Mouse (Mus musculus): Measurements from ENCODE around the gene Synpr. TPM values are rescaled to one million over a fixed set of nuclear protein-coding genes. Genes with fewer than 3 reads are reported as not detected.
A peak's percentile ranks its signal among the peaks of the same experiment; 100 is the strongest.

Gene Synpr
- total RNA-seq, 2 experiments from 2014 or later, result 122 to 125 TPM

DNA sequence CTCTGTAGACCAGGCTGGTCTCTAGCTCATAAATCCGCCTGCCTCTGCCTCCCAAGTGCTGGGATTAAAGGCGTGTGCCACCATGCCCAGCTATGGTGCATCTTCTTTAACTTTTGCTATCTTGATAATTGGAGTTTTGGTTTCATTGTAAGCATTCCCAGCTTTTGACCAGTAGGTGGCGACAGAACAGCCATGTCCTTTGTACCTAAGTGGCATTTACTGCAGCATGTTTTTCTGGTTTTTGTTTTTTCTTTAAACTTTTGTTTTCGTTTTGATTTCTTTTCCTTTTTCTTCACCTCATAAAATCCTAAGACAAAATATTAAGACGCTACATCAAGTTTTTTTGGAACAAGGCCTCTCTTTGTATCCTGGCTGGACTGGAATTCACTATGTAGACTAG, 69.6 kb downstream of the Synpr start:
- peak; percentile 30 to 46 for DNase-seq (ENCODE audit: low spot score in 2 of 2)

DNA sequence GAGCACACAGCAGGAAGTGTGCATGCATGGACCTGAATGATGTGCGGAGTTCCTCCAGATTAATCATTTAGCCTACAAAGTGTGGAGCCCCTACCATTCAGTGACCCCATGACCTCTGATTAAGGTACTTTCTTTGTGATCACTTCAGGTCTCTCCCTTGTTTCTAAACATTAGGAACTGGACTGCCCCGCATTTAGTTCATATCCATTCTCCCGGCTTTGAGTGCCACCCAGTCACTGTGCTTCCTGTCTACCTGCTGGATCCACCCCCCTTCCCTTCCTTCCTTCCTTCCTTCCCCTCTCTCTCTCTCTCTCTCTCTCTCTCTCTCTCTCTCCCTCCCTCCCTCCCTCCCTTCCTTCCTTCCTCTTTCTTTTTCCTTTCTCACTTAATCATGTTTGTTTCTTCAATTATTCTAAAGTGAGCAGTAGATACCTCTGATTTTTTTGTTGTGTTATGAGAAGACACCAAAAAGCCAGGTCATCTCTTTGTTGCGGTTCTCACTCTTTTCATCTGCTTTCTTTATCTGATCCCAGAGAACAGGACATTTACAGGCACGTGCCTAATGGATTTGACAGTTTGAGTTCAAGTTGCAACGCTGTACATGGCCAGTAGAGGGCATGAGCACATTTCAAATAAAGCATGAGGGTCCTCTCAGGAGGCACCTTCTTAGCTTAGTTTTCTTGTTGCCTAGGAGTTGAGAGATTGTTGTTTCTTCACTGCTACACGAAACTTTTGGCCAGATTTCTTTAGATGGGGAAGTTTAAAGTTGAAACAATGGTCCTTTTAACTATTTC, 71.2 kb downstream of the Synpr start:
- DNase-seq (ENCODE audit: low spot score in 2 of 2), result peak; percentile 68 to 71

DNA sequence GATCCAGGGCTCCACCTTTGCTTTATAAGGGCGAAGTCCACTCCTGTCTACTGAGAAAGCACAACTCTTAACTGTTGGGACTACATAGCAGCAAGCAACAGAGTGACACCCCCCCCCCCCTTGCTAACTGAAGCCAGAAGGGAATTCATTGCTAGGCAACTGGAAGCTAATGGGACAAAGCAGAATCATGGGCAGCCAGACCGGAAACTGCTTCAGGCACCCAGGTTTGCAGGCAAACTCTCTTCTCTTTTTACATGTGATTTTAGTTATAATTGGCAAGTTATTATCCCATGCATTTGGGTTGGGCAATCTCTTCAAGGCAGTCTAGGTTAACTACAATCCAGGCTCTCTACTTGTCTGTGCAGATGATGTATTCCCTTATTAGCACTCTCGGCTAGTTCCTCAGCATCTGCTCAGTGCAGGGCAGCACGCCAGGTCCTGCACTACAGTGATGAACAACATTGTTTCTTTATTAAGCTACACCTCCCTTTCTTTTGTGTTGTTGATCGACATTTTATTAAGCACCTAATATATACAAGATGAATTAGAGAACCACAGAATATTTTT, 72.6 kb downstream of the Synpr start:
- DNase-seq (ENCODE audit: low spot score in 2 of 2), result no peak

DNA sequence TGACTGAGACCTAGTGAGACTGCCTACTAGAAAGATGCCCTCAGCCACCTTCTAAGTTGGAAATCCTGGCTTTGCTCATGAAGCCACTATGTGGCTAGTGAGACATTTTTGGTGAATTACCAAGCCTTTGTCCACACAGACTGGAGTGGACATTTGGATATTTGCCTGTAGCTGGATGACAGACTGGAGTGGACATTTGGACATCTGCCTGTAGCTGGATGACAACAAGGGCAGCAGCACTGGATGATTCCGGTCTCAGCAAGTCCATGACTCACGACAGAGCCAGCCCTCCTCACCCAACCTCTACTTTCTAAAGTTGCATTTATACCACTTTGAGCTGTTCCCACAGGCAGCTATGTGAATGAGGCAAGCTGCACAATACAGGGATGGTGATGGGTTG, 73.5 kb downstream of the Synpr start:
- no peak for DNase-seq (ENCODE audit: low spot score in 2 of 2)

DNA sequence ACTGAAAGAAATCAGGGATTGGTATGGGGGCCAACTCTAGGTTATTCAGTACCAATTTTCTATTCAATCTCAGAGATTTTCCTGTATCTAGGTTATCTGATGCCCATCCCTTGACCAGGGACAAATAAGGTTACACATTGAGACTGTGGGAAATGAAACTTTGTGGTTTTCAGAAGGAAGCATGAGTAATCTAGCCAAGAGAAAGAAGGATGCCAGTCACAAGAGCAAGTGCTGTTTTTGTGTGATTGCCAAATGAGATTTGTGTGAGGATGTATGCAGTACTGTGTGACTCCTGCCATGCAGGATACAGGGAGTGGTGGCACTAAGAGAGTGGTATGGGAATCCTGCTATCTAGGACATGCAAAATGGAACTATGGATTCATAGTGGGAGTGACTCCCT, 76.6 kb downstream of the Synpr start:
- DNase-seq (ENCODE audit: low spot score in 2 of 2), result no peak

DNA sequence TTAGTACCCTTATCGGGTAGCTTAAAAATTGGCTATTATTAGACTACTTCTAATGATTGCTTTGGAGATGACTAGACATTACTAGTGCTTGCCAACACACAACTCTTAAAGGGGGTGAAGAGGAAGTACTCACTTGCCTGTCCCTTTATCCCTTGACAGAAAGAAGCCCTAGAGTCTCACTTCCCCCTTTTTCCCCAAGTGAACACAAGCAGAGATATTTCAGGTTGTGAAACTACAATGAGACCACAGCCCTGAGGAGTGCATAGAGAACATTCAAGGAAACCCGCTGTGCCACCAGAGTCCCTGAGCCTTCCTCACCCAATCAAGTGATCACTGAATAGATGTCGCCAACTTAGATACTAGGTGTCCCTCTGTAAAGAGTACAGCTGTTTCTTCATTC, 77.1 kb downstream of the Synpr start:
- no peak for DNase-seq (ENCODE audit: low spot score in 2 of 2)

DNA sequence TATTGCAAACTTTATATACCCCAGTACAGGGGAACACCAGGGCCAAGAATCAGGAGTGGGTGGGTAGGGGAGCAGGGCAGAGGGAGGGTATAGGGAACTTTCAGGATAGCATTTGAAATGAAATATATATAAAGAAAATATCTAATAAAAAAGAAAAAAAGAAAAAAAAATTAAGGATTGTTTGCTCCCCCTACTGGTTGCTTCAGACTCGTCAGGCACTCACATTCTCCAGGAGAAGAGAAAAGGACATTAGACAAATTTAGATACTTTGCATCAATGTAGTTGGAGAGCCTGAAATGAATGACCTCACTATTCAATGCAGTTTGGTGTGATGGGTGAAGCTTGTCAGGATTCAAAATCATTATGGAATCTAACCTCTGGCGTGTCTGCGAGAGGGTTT, 83.7 kb downstream of the Synpr start:
- DNase-seq (ENCODE audit: low spot score in 2 of 2), result no peak

DNA sequence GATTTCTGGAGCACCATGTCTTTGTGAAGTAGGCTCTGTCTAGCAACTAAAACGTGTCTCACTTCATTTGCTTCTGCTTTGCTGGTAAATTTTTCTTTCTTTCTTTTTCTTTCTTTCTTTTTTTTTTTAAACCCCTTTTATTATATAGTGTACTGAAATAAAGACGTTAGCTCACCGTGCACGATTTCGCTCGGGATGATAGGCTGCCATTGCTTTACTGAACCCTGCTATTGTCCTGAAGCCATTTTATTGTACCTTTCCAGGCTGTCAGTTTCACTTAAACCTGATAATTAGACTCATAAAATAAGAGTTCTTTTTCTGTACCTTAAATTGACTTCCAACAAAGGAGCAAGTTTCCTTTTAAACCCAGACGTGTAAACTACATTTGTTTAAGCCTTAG, 104.5 kb downstream of the Synpr start:
- no peak for DNase-seq (ENCODE audit: low spot score in 2 of 2)

DNA sequence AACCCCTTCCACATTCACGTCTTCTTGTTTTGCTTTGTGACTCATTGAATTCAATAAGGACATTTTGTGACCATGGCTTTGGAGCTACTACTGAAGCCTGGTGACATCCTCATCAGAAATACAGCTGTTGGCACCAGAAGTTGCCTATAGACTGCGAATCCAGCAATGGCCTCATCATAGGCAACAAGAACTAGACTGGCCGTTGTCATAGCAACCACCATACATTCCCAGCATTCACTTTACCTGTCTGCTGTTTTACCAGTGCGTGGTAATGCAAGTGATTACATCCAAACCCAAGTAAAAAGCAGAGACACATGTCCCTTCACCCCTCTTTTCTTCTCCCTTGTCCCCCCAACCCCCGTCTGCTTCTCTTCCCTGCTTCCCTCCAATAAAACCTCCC, 105.4 kb downstream of the Synpr start:
- no peak for DNase-seq (ENCODE audit: low spot score in 2 of 2)

DNA sequence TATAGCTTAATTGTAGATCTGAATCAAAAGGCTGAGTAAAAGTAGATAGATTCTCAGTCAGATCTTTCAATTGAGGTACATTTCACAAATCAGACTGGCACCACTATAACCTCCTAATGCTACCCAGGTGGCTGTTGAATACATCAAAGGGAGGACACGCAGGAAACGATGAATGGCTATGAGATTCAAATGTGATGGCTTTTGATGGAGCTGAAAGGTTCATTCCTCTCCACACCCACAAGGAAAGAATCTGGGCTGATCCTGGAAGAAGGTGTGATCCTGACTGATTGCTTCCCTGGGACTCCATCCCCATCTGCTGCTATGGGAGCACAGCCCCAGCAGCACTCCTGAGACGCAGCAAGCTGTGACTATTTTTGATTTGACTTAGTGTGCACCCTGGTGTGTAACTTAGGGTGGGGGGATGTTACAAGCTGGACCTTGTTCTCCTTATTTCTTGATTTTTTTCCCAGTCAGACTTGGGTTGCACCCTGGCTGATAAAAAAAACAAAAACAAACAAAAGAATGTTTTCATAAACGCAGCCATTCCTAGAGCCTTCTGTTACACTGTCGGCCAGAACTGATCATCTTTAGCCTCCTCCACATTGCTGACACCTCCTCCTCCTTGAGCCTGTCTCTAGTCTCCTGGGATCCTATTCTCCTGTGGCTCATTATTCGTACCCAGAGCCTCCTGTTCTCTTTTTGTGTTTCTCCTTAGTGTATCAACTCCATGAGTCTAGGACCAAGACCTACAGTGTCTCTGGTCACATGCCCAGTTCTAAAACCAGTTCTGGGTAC, 114.8 kb downstream of the Synpr start:
- no peak for DNase-seq (ENCODE audit: low spot score in 2 of 2)

DNA sequence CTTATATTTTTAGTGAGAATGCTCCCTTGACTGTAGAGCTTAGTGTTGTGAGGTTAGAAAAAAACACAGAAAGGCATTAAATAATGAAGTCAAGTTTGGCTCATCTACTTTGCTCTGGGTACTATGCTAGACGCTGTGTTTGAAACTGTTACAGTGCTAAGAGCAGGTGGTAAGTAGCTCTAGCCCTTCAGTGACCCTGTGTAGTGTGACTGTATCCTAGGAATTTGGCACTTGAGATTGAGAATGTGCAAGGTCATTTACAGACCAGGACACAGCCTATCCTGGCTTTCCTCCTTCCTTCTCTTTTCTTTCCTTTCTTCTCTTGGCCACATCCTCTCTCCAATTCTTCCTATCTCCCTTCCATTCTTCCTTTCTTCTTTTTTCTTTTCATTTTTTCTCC, 127.1 kb downstream of the Synpr start:
- DNase-seq (ENCODE audit: low spot score in 2 of 2), result no peak

DNA sequence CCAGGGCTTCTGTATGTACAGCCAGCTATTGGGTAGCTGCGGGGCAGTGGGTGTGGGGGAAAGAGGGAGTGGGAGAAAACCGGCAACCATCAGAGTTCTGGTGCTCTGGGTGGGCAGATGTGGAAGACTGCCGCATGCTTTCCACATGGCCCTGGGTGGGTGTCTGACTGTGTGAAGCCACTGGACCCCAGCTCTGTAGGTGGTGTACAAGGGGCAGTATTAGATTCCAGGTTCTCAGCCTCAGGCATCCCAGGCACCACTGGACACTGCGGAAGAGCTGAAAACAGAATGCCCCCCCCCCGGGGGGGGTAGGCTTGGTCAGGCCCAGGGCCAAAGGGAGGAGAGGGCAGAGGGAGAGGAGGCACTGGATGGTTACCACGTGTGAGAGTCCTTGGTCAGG, 156.1 kb downstream of the Synpr start:
- no peak for DNase-seq (ENCODE audit: low spot score in 2 of 2)

DNA sequence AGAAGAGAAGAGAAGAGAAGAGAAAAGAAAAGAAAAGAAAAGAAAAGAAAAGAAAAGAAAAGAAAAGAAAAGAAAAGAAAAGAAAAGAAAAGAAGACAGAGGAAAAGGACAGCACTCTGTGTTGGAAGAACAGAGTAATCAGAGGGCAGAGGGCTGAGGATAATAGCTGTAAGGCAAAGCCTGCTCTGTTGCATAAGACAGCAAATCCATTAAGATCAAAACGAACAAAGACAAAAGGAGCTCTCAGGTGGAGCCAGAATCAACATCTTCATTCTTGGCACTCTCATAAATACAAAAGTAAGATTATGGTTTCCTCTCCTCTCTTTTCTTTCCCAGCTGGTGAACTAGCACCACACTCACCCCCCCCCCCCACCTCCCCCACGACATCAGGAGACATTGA, 160.3 kb downstream of the Synpr start:
- no peak for DNase-seq (ENCODE audit: low spot score in 2 of 2)

DNA sequence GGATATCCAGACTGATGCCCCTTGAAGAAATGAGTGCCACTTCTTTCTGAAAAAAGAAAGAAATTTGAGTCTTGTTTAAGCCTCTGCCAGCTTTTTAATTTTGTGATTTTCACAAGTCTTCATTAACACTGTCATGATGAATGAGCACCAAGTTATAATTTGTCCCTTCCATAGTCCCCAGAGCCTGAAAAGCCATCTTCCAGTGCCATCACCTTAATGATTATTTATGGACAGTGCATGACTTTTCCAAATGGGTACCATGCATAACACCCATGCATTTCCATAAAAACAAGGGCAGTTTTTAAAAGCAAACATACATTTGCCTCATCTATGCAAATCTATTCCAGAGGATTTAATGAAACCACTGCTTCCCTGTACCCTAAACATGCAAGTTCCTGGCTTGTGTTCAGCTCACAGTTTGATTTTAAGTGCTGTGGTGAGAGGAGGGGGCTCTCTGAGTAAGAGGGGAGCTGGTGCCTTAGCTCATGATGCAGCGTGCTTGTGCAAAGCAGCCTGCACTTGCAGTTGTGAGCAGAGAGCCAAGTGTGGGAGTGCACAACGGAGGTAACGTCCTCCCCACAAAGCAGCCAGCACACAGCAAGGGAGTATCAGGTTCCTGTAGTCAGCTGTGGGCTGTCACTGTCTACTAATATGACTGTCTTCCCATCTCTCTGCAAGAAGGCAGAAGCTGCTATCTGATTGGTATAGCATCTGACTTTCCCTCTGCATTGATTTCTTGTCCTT, 169.1 kb downstream of the Synpr start:
- DNase-seq (ENCODE audit: low spot score in 2 of 2), result no peak

DNA sequence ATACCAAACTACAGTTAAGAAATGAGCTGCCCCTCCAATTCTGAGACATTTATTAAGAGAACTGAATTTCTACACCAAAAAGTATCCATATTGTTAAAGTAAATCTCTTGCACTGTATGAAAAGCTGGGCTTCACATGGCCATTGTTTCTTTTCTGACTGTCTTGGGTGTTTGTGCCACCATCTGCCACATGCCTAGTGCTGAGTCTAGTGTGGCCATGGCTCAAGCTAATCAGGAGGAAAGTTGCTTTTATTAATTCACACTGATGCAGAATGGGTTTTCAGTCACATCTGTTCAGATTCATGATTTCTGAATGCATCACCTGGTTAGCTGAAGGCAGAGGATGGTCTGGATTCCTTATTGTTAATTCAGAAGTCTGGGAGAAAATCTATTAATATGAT, 170.4 kb downstream of the Synpr start:
- DNase-seq (ENCODE audit: low spot score in 2 of 2), result no peak

DNA sequence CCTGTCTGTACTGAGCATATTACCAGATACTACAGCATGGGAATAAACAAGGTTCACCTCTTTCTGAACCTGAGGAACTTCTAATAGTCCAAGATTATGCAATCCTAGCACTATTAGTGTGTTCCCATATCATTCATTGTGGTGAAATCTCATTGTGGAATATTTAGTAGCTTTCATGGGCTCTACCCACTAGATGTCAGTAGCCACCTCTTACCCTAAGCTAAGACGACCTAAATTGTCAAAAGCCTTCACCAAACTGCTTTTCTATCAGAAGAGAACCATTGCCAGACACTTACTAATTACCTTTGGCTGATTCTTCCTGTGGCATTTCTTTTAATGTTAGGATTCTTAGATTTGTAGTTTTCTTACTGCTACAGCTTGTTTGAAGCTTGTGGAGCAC, 174.8 kb downstream of the Synpr start:
- no peak for DNase-seq (ENCODE audit: low spot score in 2 of 2)

DNA sequence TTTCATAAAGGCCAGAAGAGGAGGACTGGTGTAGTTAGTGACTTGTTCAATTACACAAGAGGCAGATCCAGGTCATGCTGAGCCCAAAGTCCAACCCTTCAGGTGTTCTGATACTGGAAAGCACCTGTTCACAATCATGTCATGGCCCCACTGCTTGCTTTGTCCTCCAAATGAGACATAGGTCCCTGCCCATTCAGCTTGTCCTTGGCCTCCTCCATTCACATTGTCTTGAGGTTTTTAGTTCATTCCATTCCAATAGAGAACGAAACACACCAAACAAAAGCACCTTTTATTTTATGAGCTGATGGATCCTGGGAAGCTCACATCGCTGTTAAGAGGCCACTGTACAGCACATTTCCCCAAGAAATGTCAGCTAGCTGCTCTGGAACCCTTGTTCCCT, 184.6 kb downstream of the Synpr start:
- DNase-seq (ENCODE audit: low spot score in 2 of 2), result no peak

DNA sequence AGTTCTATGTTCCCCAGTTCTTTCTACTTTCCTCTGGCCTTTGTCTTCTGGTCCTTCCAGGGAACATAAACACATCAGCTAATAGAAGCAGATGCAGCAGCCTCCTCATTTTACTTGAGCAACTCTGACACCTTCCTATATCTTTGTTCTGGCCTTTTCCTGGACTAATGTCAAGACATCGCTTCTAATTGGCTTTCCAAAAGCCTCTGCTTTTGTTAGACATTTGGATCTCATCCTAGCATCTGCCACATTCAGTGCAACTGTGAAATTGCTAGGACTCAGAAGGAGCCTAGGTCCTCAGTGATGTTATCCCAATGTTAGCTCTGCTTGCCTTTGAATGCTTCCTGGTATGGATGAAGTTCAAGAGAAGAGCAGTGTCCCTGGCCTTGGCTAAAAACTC, 193.2 kb downstream of the Synpr start:
- no peak for DNase-seq (ENCODE audit: low spot score in 2 of 2)

DNA sequence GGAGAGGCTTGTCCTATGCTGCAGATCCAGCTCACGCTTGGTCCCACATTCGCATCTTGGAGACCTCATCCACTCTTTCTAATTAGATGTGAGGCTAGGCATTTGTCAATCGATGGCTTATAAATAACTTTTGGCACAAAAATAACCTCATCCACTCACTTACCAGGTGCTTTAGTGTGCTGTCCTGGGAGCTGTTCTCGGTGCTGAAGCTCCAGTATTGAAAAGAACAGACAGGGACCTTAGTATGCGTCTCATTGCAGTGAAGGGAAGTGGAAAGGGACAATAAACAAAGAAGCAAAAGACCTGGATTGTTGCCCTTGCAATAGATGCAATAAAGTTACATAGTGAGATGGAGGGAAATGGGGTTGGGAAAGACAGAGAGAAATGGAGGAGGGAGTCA, 220.8 kb downstream of the Synpr start:
- no peak for DNase-seq (ENCODE audit: low spot score in 2 of 2)

DNA sequence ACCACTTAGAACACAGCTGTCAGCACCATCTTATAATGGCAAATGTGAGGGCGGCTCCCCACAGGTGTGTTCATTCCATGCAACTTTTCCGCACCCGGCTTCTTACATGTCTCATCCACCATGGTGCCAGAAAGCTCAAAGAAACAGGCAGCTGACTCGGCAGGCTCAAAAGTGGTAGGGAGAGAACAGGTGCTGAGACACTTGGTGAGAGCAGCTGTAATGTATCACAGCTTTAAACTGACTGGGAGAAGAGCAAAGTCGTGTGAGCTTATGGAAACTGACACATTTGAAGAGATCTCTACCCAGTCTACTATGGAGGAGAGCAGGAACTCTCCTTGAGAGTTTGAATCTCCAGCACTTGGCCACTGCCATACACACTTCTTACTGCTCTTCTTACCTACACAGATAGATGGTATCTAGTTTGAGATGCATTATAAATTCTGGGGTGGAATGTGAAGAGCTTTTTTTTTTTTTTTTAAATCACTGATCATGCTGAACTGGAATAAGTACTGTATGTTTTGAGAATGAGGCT, 234.1 kb downstream of the Synpr start:
- DNase-seq (ENCODE audit: low spot score in 2 of 2), result peak in 1 of 2 experiments; percentile 12

DNA sequence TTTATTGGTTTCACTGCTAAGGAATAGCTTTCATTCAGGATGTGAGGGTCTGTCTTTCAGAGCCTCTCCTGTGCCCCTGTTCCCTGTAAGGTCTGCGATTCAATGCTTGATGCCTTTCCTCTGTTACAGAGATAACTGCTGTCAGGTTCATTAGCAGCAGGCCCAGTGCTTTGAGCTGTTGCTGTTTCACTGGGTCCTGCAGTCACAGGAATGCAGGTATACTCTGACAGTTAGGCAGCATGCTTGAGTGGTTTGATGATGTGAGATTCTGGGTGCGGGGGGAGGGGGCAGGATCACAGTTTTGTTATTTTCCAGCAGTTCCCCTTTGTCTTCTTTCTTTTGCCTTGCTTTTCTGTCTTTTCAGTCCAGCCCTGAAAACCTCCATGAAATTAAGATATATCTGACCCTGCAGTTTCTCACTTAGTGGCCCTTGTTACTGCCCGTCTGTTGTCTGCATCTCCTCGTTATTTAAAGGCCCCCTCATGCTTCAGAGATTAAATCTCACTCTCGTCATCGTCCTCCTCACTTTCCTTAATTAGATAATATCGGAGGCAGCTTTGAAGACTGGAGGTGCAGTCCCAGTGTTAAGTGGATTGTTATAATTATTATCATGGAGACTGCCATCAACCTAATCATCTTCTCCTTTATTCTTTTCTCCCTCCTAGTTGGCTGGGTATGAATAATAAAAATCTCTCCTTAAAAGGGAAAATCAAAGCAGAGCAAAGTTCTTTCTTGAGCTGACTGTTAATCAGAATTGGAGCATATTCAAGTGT, 234.8 kb downstream of the Synpr start:
- no peak for DNase-seq (ENCODE audit: low spot score in 2 of 2)
